Mouse (Mus musculus) ES-Bruce4 (cell line): Measurements from ENCODE around the gene Fam89b. TPM values are rescaled to one million over a fixed set of nuclear protein-coding genes. Genes with fewer than 3 reads are reported as not detected.
A peak's percentile ranks its signal among the peaks of the same experiment; 100 is the strongest.

Experiments used
- H3K27ac ChIP-seq: 2 replicates; pipeline ENCODE4 v1.5.1; 2012; ENCODE audit warnings: low read length, inconsistent platforms; ENCODE audit not compliant: insufficient read depth
- H3K27me3 ChIP-seq: 2 replicates; pipeline ENCODE4 v1.6.1; 2012; ENCODE audit warnings: mild to moderate bottlenecking, low read length, inconsistent platforms; ENCODE audit not compliant: control insufficient read depth, poor library complexity, insufficient read depth, severe bottlenecking
- H3K36me3 ChIP-seq: 2 replicates; pipeline ENCODE4 v1.6.1; 2012; ENCODE audit warnings: inconsistent platforms, mild to moderate bottlenecking, low read length, moderate library complexity; ENCODE audit not compliant: control insufficient read depth, poor library complexity, insufficient read depth, severe bottlenecking
- H3K4me1 ChIP-seq: one replicate; pipeline ENCODE4 v1.8.1; 2011; ENCODE audit warnings: low read length; ENCODE audit not compliant: control insufficient read depth, insufficient read depth
- H3K4me3 ChIP-seq: 2 replicates; pipeline ENCODE4 v1.5.1; 2011; ENCODE audit warnings: low read depth, mild to moderate bottlenecking, low read length
- H3K9ac ChIP-seq: 2 replicates; pipeline ENCODE4 v1.6.1; 2012; ENCODE audit warnings: low read depth, mild to moderate bottlenecking, inconsistent platforms; ENCODE audit not compliant: poor library complexity, severe bottlenecking
- H3K9me3 ChIP-seq: replicated peaks from 2 replicates; pipeline ENCODE4 v1.6.1; 2012; ENCODE audit warnings: mild to moderate bottlenecking, low read length, inconsistent platforms; ENCODE audit not compliant: control insufficient read depth, poor library complexity, insufficient read depth, severe bottlenecking
- CTCF ChIP-seq: IDR thresholded peaks from one replicate; pipeline ENCODE4 v1.8.1; 2011; ENCODE audit warnings: low read depth, low read length
- EP300 ChIP-seq: IDR thresholded peaks from 2 replicates; pipeline ENCODE4 v1.6.1; 2011; ENCODE audit warnings: low read depth, low read length; ENCODE audit not compliant: insufficient read depth
- POLR2A ChIP-seq: IDR thresholded peaks from one replicate; pipeline ENCODE4 v1.8.1; 2011; ENCODE audit warnings: low read length; ENCODE audit not compliant: insufficient read depth
- polyA plus RNA-seq: library from polyadenylated mRNA; stranded (reverse); fragments of >200 nt; gene quantifications from 2 replicates; pipeline ENCODE4 v1.2.4, GENCODE M21; 2011; ENCODE audit warnings: low read depth; ENCODE audit not compliant: missing spikeins, insufficient read depth, insufficient read length

Gene Fam89b
- polyA plus RNA-seq, 1 experiment = 13.1 TPM

GRCm38 (mm10) chr19:5741641-5742240 is 12.3 kb upstream of the Fam89b start:
- peaks cover 6% of the 10 kb centered on the region for H3K4me1 ChIP-seq
- no peak overlapping the region for H3K27ac ChIP-seq
- H3K4me3 ChIP-seq = peak overlapping the region; percentile 67
- no peaks in the 10 kb centered on the region; the same call in 1 of the 2 replicates for H3K27me3 ChIP-seq
- TF ChIP-seq CTCF = no peak
- no peak for TF ChIP-seq EP300
- TF ChIP-seq POLR2A = no peak
- no peaks in the 10 kb centered on the region for H3K36me3 ChIP-seq
- no peaks in the 10 kb centered on the region for H3K9me3 ChIP-seq
- H3K9ac ChIP-seq = peak overlapping the region; percentile 81

GRCm38 (mm10) chr19:5740320-5741317 is 11.2 kb upstream of the Fam89b start, which contains the start of gene Ltbp3:
TSS of gene Ltbp3 (plus strand) at chr19:5740904.
- no peaks in the 10 kb centered on the region; the same call in 1 of the 2 replicates for H3K27me3 ChIP-seq

GRCm38 (mm10) chr19:5739446-5739845 is 10.0 kb upstream of the Fam89b start:
- Histone ChIP-seq H3K27me3 (no peaks in the 10 kb centered on the region; the same call in 1 of the 2 replicates), H3K9ac (no peak overlapping the region), H3K36me3 (no peaks in the 10 kb centered on the region), H3K4me3 (no peak overlapping the region), H3K4me1 (peaks cover 2% of the 10 kb centered on the region), H3K27ac (no peak overlapping the region), H3K9me3 (no peaks in the 10 kb centered on the region)
- no peak for TF ChIP-seq CTCF
- TF ChIP-seq EP300 = no peak
- no peak for TF ChIP-seq POLR2A

More at GRCm38 (mm10) chr19:5740320-5741317, 11.2 kb upstream of the Fam89b start, which contains the start of gene Ltbp3:
- Histone ChIP-seq H3K36me3 (no peaks in the 10 kb centered on the region), H3K4me3 (peak within 1 kb of the TSS; percentile 67), H3K27ac (no peak within 1 kb of the TSS), H3K4me1 (peaks cover 2% of the 10 kb centered on the region), H3K9me3 (no peaks in the 10 kb centered on the region), H3K9ac (peak within 1 kb of the TSS; percentile 81)
- TF ChIP-seq CTCF (no peak), POLR2A (no peak), EP300 (no peak)

GRCm38 (mm10) chr19:5734325-5734724 is 4.9 kb upstream of the Fam89b start:
- Histone ChIP-seq H3K27ac (no peak overlapping the region), H3K36me3 (no peaks in the 10 kb centered on the region), H3K9ac (no peak overlapping the region), H3K27me3 (no peaks in the 10 kb centered on the region), H3K9me3 (no peaks in the 10 kb centered on the region), H3K4me3 (no peak overlapping the region), H3K4me1 (no peaks in the 10 kb centered on the region)
- TF ChIP-seq EP300 (no peak), POLR2A (no peak), CTCF (no peak)

- H3K4me1 ChIP-seq = no peaks in the 10 kb centered on the region
- peak overlapping the region; percentile 83 for H3K4me3 ChIP-seq
- no peaks in the 10 kb centered on the region for H3K27me3 ChIP-seq
- no peaks in the 10 kb centered on the region for H3K9me3 ChIP-seq
- no peaks in the 10 kb centered on the region for H3K36me3 ChIP-seq
- TF ChIP-seq EP300 (peak; percentile 50; the same call in 1 of the 2 replicates), POLR2A (peak; percentile 73), CTCF (no peak)
- peak overlapping the region; percentile 59 for H3K9ac ChIP-seq
- H3K27ac ChIP-seq = no peak overlapping the region
These were observed 2.0 kb upstream of the Fam89b start for GRCm38 (mm10) chr19:5731264-5731978.
